Comparison of ENCODE assay signal across 19 mouse cellular contexts in genomic region chr10:43123422-43123821, GRCm38 (mm10). TPM values are rescaled to one million over a fixed set of nuclear protein-coding genes. Genes with fewer than 3 reads are reported as not detected.
DNase-seq lines count a peak whose midpoint lies in the region; ATAC-seq and TF ChIP-seq lines count a peak whose summit lies in the region.
"Had no signal": no experiment of that assay in that cellular context is flagged by ENCODE, and none has a peak within 500 bp of the region (broad histone marks: within the 10 kb centered on the region; RNA-seq: fewer than 3 reads in every experiment).

No protein-coding gene starts in this region.

- peaks cover 40% of the 10 kb centered on the region for H3K4me1 ChIP-seq in heart, embryonic 12.5 days (replicated peaks)
- peaks cover 7% of the 10 kb centered on the region; the same call in 1 of the 2 replicates for H3K4me1 ChIP-seq in cortical plate, adult 2 months (ENCODE audit: control insufficient read depth, insufficient read depth, low read length)

- H3K9me3 ChIP-seq in heart, embryonic 12.5 days (replicated peaks): no peaks in the 10 kb centered on the region
- H3K9me3 ChIP-seq: embryonic facial prominence, embryonic 15.5 days; hindbrain, embryonic 15.5 days had no signal

- no peak overlapping the region for H3K4me3 ChIP-seq in heart, embryonic 12.5 days
- H3K4me3 ChIP-seq in cortical plate, adult 2 months (ENCODE audit: insufficient read depth, low read length): no peak overlapping the region
- H3K4me3 ChIP-seq: embryonic facial prominence, embryonic 15.5 days; erythroblast, embryonic 14.5 days; heart, adult 2 months; hindbrain, embryonic 15.5 days had no signal

- H3K9ac ChIP-seq in heart, embryonic 12.5 days: no peak overlapping the region
- H3K9ac ChIP-seq: embryonic facial prominence, embryonic 15.5 days; hindbrain, embryonic 15.5 days had no signal

- 75% methylated on average over 6 of the region's 6 CpGs for WGBS in heart, embryonic 12.5 days

- H3K4me2 ChIP-seq in heart, embryonic 12.5 days: no peak overlapping the region
- H3K4me2 ChIP-seq: embryonic facial prominence, embryonic 15.5 days; heart, embryonic 11.5 days; hindbrain, embryonic 15.5 days had no signal

- no peak for ATAC-seq in heart, embryonic 12.5 days (ENCODE audit: insufficient number of reproducible peaks, low FRiP score)
- ATAC-seq: forebrain, embryonic 16.5 days had no signal

- TF ChIP-seq CTCF in cortical plate, adult 2 months (IDR thresholded peaks at IDR 0.05; ENCODE audit: extremely low read depth, insufficient read depth, low read length): no peak

- DNase-seq in heart, adult 11 months: peak; percentile 84
- DNase-seq in spleen, postnatal 36 days (ENCODE audit: low spot score in 2 of 2): peak; percentile 3 to 8
- no peak for DNase-seq in spleen, postnatal 10 days (ENCODE audit: low spot score in 2 of 2)
- DNase-seq in thymus, postnatal 36 days: no peak
- DNase-seq in urinary bladder, postnatal 36 days (ENCODE audit: low spot score in 2 of 2): no peak
- no peak for DNase-seq in thymus, adult 18-20 months
- DNase-seq: adrenal gland, postnatal 10 days; cerebellum, adult 18-20 months; cerebellum, postnatal 10 days; embryo, embryonic 11 days; gastrocnemius, postnatal 10 days; heart, adult 2 months had no signal

- no peak overlapping the region; the same call in 1 of the 2 replicates for H3K27ac ChIP-seq in heart, embryonic 12.5 days (ENCODE audit: poor library complexity, severe bottlenecking)
- H3K27ac ChIP-seq in cortical plate, adult 2 months (ENCODE audit: insufficient read depth, low read length): peak overlapping the region; percentile 48; the same call in 1 of the 2 replicates
- H3K27ac ChIP-seq: embryonic facial prominence, embryonic 15.5 days; heart, adult 2 months; hindbrain, embryonic 15.5 days had no signal

- H3K27me3 ChIP-seq in heart, embryonic 12.5 days (replicated peaks): no peaks in the 10 kb centered on the region
- H3K27me3 ChIP-seq: embryonic facial prominence, embryonic 15.5 days; hindbrain, embryonic 15.5 days had no signal

- H3K36me3 ChIP-seq in heart, embryonic 12.5 days: no peaks in the 10 kb centered on the region
- H3K36me3 ChIP-seq: embryonic facial prominence, embryonic 15.5 days had no signal

- TF ChIP-seq POLR2A in cortical plate, adult 2 months (IDR thresholded peaks at IDR 0.05; ENCODE audit: extremely low read depth, insufficient read depth, low read length): no peak

RNA-seq across cellular contexts. Expression of gene Sobp, which starts 50.9 kb away (rescaled TPM):
- 2.8 and 3.1 TPM in 2 replicates for polyA plus RNA-seq in heart, embryonic 12.5 days (2016; fragmentation: Nextera tagmentation; extraction: Ambion mirVana)
- polyA plus RNA-seq in cortical plate, adult 2 months (2012; rRNA removed): 21.9 and 24.3 TPM in 2 replicates
- polyA plus RNA-seq: erythroblast, embryonic 14.5 days had no signal

RNA-seq across cellular contexts. Expression of gene 9030612E09Rik, which starts 51.1 kb away (rescaled TPM):
- 0.23 and 0.45 TPM in 2 replicates for polyA plus RNA-seq in heart, embryonic 12.5 days (2016; fragmentation: Nextera tagmentation; extraction: Ambion mirVana)
- 3.7 and 4.0 TPM in 2 replicates for polyA plus RNA-seq in cortical plate, adult 2 months (2012; rRNA removed)
- polyA plus RNA-seq: erythroblast, embryonic 14.5 days had no signal

Comparison
In these comparisons a context has a peak if more than half of its experiments do, and no peak if none do; other contexts are left out.
1. DNase-seq: peak in heart, adult 11 months (single experiment) and spleen, postnatal 36 days (2 of 2); none in spleen, postnatal 10 days (0 of 2), thymus, postnatal 36 days (0 of 2), urinary bladder, postnatal 36 days (0 of 2) and thymus, adult 18-20 months (0 of 2).